Mouse (Mus musculus) spleen, postnatal 4 days (tissue): ENCODE measurements around the gene Zcchc3.
"Not testable (repeated sequence)": the region's sequence is repeated elsewhere in the genome, so short reads cannot be mapped to it uniquely, and the experiment has no call there.

Source experiments
- DNase-seq, 2 experiments: peaks; one replicate each; pipeline ENCODE4 v3.0.0; 2022; ENCODE audit warnings: low spot score in 2 of 2

The Zcchc3 gene

GRCm38 (mm10) chr2:152414591-152415165 lies at the start of gene Zcchc3:
Gene Zcchc3, minus strand, starts transcription at chr2:152415027.
- peak; percentile 79 to 90 for DNase-seq

- no peak for DNase-seq
Observed at GRCm38 (mm10) chr2:152459241-152459640, 44.4 kb upstream of the Zcchc3 start.

- DNase-seq = no peak
Observed at GRCm38 (mm10) chr2:152452101-152452781, 37.4 kb upstream of the Zcchc3 start.

GRCm38 (mm10) chr2:152450241-152450640 lies 35.4 kb upstream of the Zcchc3 start:
- DNase-seq = peak in 1 of 2 experiments; percentile 43

- no peak for DNase-seq
Observed at GRCm38 (mm10) chr2:152447461-152447860, 32.6 kb upstream of the Zcchc3 start.

GRCm38 (mm10) chr2:152446642-152447041 lies 31.8 kb upstream of the Zcchc3 start:
- DNase-seq = no peak

GRCm38 (mm10) chr2:152443281-152443680 lies 28.5 kb upstream of the Zcchc3 start:
- no peak for DNase-seq

- DNase-seq = no peak
Observed at GRCm38 (mm10) chr2:152442322-152442721, 27.5 kb upstream of the Zcchc3 start.

- no peak for DNase-seq
Observed at GRCm38 (mm10) chr2:152439833-152440232, 25.0 kb upstream of the Zcchc3 start.

- DNase-seq = no peak
Observed at GRCm38 (mm10) chr2:152438963-152439362, 24.1 kb upstream of the Zcchc3 start.

GRCm38 (mm10) chr2:152436983-152437860 lies 22.4 kb upstream of the Zcchc3 start:
- peak; percentile 78 to 94 for DNase-seq

- DNase-seq = no peak
Observed at GRCm38 (mm10) chr2:152436405-152436901, 21.6 kb upstream of the Zcchc3 start.

GRCm38 (mm10) chr2:152428481-152428880 lies 13.7 kb upstream of the Zcchc3 start:
- DNase-seq = not testable (repeated sequence)

- no peak for DNase-seq
Observed at GRCm38 (mm10) chr2:152427493-152427892, 12.7 kb upstream of the Zcchc3 start.

- DNase-seq = no peak
Observed at GRCm38 (mm10) chr2:152415786-152416185, 959 bp upstream of the Zcchc3 start.

GRCm38 (mm10) chr2:152415287-152415686 lies 460 bp upstream of the Zcchc3 start, which contains the start of gene 6820408C15Rik:
Gene 6820408C15Rik, plus strand, starts transcription at chr2:152415587.
- DNase-seq = no peak

GRCm38 (mm10) chr2:152413765-152414584 lies 852 bp downstream of the Zcchc3 start:
- DNase-seq = peak; percentile 38 to 75

GRCm38 (mm10) chr2:152413158-152413764 lies 1.6 kb downstream of the Zcchc3 start:
- peak in 1 of 2 experiments; percentile 32 for DNase-seq

GRCm38 (mm10) chr2:152412526-152413157 lies 2.2 kb downstream of the Zcchc3 start:
- DNase-seq = no peak

GRCm38 (mm10) chr2:152411471-152411870 lies 3.4 kb downstream of the Zcchc3 start:
- DNase-seq = no peak
